Mouse (Mus musculus) hindbrain, embryonic 12.5 days (tissue): ENCODE measurements around the gene Plcl1. TPM values are rescaled to one million over a fixed set of nuclear protein-coding genes. Genes with fewer than 3 reads are reported as not detected.

Source experiments
- ATAC-seq: fragments of 200-750 bp; cut with Nextera tagmentation; 2 replicates; pipeline ENCODE4 v1.8.0; 2017; ENCODE audit warnings: moderate TSS enrichment; ENCODE audit not compliant: low FRiP score
- H3K27ac ChIP-seq: fragments of 300-500 bp; sonication (generic); 2 replicates; pipeline ENCODE4 v1.5.1; 2016; ENCODE audit warnings: mild to moderate bottlenecking
- H3K27me3 ChIP-seq: fragments of 300-500 bp; sonication (generic); 2 replicates; pipeline ENCODE4 v1.6.1; 2016; ENCODE audit warnings: mild to moderate bottlenecking
- H3K36me3 ChIP-seq: fragments of 300-500 bp; sonication (generic); 2 replicates; pipeline ENCODE4 v1.6.1; 2016; ENCODE audit warnings: mild to moderate bottlenecking
- H3K4me1 ChIP-seq: fragments of 300-500 bp; sonication (generic); 2 replicates; pipeline ENCODE4 v1.6.1; 2016
- H3K4me2 ChIP-seq: fragments of 300-500 bp; sonication (generic); replicated peaks from 2 replicates; pipeline ENCODE4 v1.6.1; 2016; ENCODE audit warnings: mild to moderate bottlenecking
- H3K4me3 ChIP-seq: fragments of 300-500 bp; sonication (generic); 2 replicates; pipeline ENCODE4 v1.5.1; 2016; ENCODE audit warnings: mild to moderate bottlenecking
- H3K9ac ChIP-seq: fragments of 300-500 bp; sonication (generic); 2 replicates; pipeline ENCODE4 v1.6.1; 2016; ENCODE audit warnings: mild to moderate bottlenecking, moderate library complexity
- H3K9me3 ChIP-seq: fragments of 300-500 bp; sonication (generic); replicated peaks from 2 replicates; pipeline ENCODE4 v1.6.1; 2016; ENCODE audit warnings: mild to moderate bottlenecking
- WGBS: fragments of 180-500 bp; shearing (Covaris S2); methylation state at CpG from one replicate; pipeline ENCODE4 v1.1.7; 2016; 5-methylcytosine and 5-hydroxymethylcytosine counted together
- polyA plus RNA-seq: library from polyadenylated mRNA; unstranded; fragments of >200 nt; fragmentation: Nextera tagmentation; extraction: Ambion mirVana; gene quantifications from 2 replicates; pipeline ENCODE4 v1.2.1, GENCODE M21; 2016

Gene Plcl1
- polyA plus RNA-seq, 1 experiment from 2014 or later = 5.5 TPM

GRCm38 (mm10) chr1:55738746-55739365 is 333.1 kb downstream of the Plcl1 start:
- H3K27me3 ChIP-seq = peaks cover 7% of the 10 kb centered on the region; the same call in 1 of the 2 replicates
- 74% methylated on average over 12 of the region's 12 CpGs for whole genome bisulfite sequencing

GRCm38 (mm10) chr1:55741885-55742284 is 336.2 kb downstream of the Plcl1 start:
- 81% methylated on average over 3 of the region's 3 CpGs for WGBS
- no peak overlapping the region for H3K9ac ChIP-seq
- H3K27me3 ChIP-seq = peaks cover 7% of the 10 kb centered on the region; the same call in 1 of the 2 replicates
- no peak overlapping the region for H3K27ac ChIP-seq
- ATAC-seq = no peak
- no peaks in the 10 kb centered on the region for H3K36me3 ChIP-seq
- H3K4me3 ChIP-seq = no peak overlapping the region
- no peak overlapping the region for H3K4me2 ChIP-seq
- no peaks in the 10 kb centered on the region for H3K4me1 ChIP-seq
- H3K9me3 ChIP-seq = no peaks in the 10 kb centered on the region

More at GRCm38 (mm10) chr1:55738746-55739365, 333.1 kb downstream of the Plcl1 start:
- no peak overlapping the region for H3K9ac ChIP-seq
- no peaks in the 10 kb centered on the region for H3K4me1 ChIP-seq
- no peak overlapping the region for H3K4me3 ChIP-seq
- H3K27ac ChIP-seq = no peak overlapping the region
- no peak overlapping the region for H3K4me2 ChIP-seq
- H3K36me3 ChIP-seq = no peaks in the 10 kb centered on the region
- H3K9me3 ChIP-seq = no peaks in the 10 kb centered on the region
- no peak for ATAC-seq

- 79% methylated on average over 5 of the region's 5 CpGs for WGBS
- H3K4me1 ChIP-seq = no peaks in the 10 kb centered on the region
Measured at GRCm38 (mm10) chr1:55748516-55748915, 342.8 kb downstream of the Plcl1 start.

GRCm38 (mm10) chr1:55749770-55750169 is 344.0 kb downstream of the Plcl1 start:
- 84% methylated on average over 7 of the region's 7 CpGs for WGBS
- H3K9me3 ChIP-seq = no peaks in the 10 kb centered on the region
- no peak for ATAC-seq

More at GRCm38 (mm10) chr1:55748516-55748915, 342.8 kb downstream of the Plcl1 start:
- no peak overlapping the region for H3K9ac ChIP-seq
- no peak for ATAC-seq
- no peak overlapping the region for H3K27ac ChIP-seq
- no peak overlapping the region for H3K4me3 ChIP-seq
- no peaks in the 10 kb centered on the region for H3K9me3 ChIP-seq
- H3K27me3 ChIP-seq = no peaks in the 10 kb centered on the region
- no peaks in the 10 kb centered on the region for H3K36me3 ChIP-seq
- H3K4me2 ChIP-seq = no peak overlapping the region

GRCm38 (mm10) chr1:55755742-55756141 is 350.0 kb downstream of the Plcl1 start:
- H3K9ac ChIP-seq = no peak overlapping the region
- no peaks in the 10 kb centered on the region for H3K27me3 ChIP-seq
- no peak overlapping the region for H3K4me2 ChIP-seq
- H3K9me3 ChIP-seq = no peaks in the 10 kb centered on the region
- no peaks in the 10 kb centered on the region for H3K36me3 ChIP-seq
- ATAC-seq = no peak
- no peaks in the 10 kb centered on the region for H3K4me1 ChIP-seq
- H3K4me3 ChIP-seq = no peak overlapping the region
- no peak overlapping the region for H3K27ac ChIP-seq
- 58% methylated on average over 10 of the region's 10 CpGs for WGBS

More at GRCm38 (mm10) chr1:55749770-55750169, 344.0 kb downstream of the Plcl1 start:
- H3K4me3 ChIP-seq = no peak overlapping the region
- H3K27ac ChIP-seq = no peak overlapping the region
- H3K9ac ChIP-seq = no peak overlapping the region
- H3K4me1 ChIP-seq = no peaks in the 10 kb centered on the region
- no peak overlapping the region for H3K4me2 ChIP-seq
- no peaks in the 10 kb centered on the region for H3K36me3 ChIP-seq
- H3K27me3 ChIP-seq = no peaks in the 10 kb centered on the region

- Histone ChIP-seq H3K36me3 (no peaks in the 10 kb centered on the region), H3K4me1 (no peaks in the 10 kb centered on the region), H3K9ac (no peak overlapping the region), H3K27me3 (no peaks in the 10 kb centered on the region), H3K9me3 (no peaks in the 10 kb centered on the region), H3K27ac (no peak overlapping the region), H3K4me3 (no peak overlapping the region), H3K4me2 (no peak overlapping the region)
- no peak for ATAC-seq
- WGBS = 61% methylated on average over 5 of the region's 5 CpGs
Measured at GRCm38 (mm10) chr1:55762284-55762683, 356.6 kb downstream of the Plcl1 start.

- Histone ChIP-seq H3K36me3 (no peaks in the 10 kb centered on the region), H3K4me2 (no peak overlapping the region), H3K4me3 (no peak overlapping the region), H3K27ac (no peak overlapping the region), H3K9me3 (no peaks in the 10 kb centered on the region), H3K9ac (no peak overlapping the region), H3K27me3 (no peaks in the 10 kb centered on the region), H3K4me1 (no peaks in the 10 kb centered on the region)
- no peak for ATAC-seq
- 78% methylated on average over 2 of the region's 2 CpGs for WGBS
Measured at GRCm38 (mm10) chr1:55763171-55763570, 357.4 kb downstream of the Plcl1 start.

GRCm38 (mm10) chr1:55766743-55767142 is 361.0 kb downstream of the Plcl1 start:
- ATAC-seq = no peak
- Histone ChIP-seq H3K27me3 (no peaks in the 10 kb centered on the region), H3K4me3 (no peak overlapping the region), H3K27ac (no peak overlapping the region), H3K4me2 (no peak overlapping the region), H3K36me3 (no peaks in the 10 kb centered on the region), H3K9me3 (no peaks in the 10 kb centered on the region), H3K9ac (no peak overlapping the region), H3K4me1 (no peaks in the 10 kb centered on the region)
- 76% methylated on average over 1 of the region's 1 CpGs for WGBS

- Histone ChIP-seq H3K36me3 (no peaks in the 10 kb centered on the region), H3K9ac (no peak overlapping the region), H3K4me2 (no peak overlapping the region), H3K9me3 (no peaks in the 10 kb centered on the region), H3K27ac (no peak overlapping the region), H3K4me1 (no peaks in the 10 kb centered on the region), H3K4me3 (no peak overlapping the region), H3K27me3 (no peaks in the 10 kb centered on the region)
- ATAC-seq = no peak
Measured at GRCm38 (mm10) chr1:55770072-55770785, 364.5 kb downstream of the Plcl1 start.

- Histone ChIP-seq H3K27ac (no peak overlapping the region), H3K4me2 (no peak overlapping the region), H3K27me3 (no peaks in the 10 kb centered on the region), H3K36me3 (no peaks in the 10 kb centered on the region), H3K4me3 (no peak overlapping the region), H3K4me1 (no peaks in the 10 kb centered on the region), H3K9me3 (no peaks in the 10 kb centered on the region), H3K9ac (no peak overlapping the region)
- ATAC-seq = no peak
- 72% methylated on average over 6 of the region's 6 CpGs for WGBS
Measured at GRCm38 (mm10) chr1:55792817-55793216, 387.1 kb downstream of the Plcl1 start.
